Mouse (Mus musculus): Measurements from ENCODE around the gene Marveld3. TPM values are rescaled to one million over a fixed set of nuclear protein-coding genes. Genes with fewer than 3 reads are reported as not detected.

Gene Marveld3
- not detected in 2 replicates for polyA plus RNA-seq (2014; fragmentation: Nextera tagmentation; extraction: Ambion mirVana)

GRCm38 (mm10) chr8:109961693-109962367 is at the start of gene Marveld3:
Gene Marveld3, minus strand, starts transcription at chr8:109962203.
- 3% methylated on average over 64 of the region's 64 CpGs for WGBS (ENCODE audit: insufficient replicate concordance)
- no peak within 1 kb of the TSS for H3K27ac ChIP-seq (ENCODE audit: low read depth, low read length)
- no peaks in the 10 kb centered on the region for H3K36me3 ChIP-seq (ENCODE audit: control insufficient read depth, insufficient read depth, low read length)
- ATAC-seq (replicated peaks; ENCODE audit: insufficient number of reproducible peaks, low FRiP score, low TSS enrichment): no peak
- peak within 1 kb of the TSS; percentile 42 for H3K4me3 ChIP-seq (ENCODE audit: low read depth, low read length)
- H3K27me3 ChIP-seq (ENCODE audit: control insufficient read depth, insufficient read depth, low read length): peaks cover 38% of the 10 kb centered on the region
- H3K9ac ChIP-seq (ENCODE audit: low read depth, low read length): peak within 1 kb of the TSS; percentile 53; the same call in 1 of the 2 replicates
- H3K4me2 ChIP-seq: peak within 1 kb of the TSS; percentile 83
- peaks cover 18% of the 10 kb centered on the region for H3K4me1 ChIP-seq (ENCODE audit: control insufficient read depth, insufficient read depth, low read length)
- H3K9me3 ChIP-seq (replicated peaks; ENCODE audit: control insufficient read depth, low read length): no peaks in the 10 kb centered on the region

GRCm38 (mm10) chr8:110010868-110011267 is 48.9 kb upstream of the Marveld3 start:
- H3K27me3 ChIP-seq (ENCODE audit: control insufficient read depth, insufficient read depth, low read length): no peaks in the 10 kb centered on the region
- no peak overlapping the region for H3K27ac ChIP-seq (ENCODE audit: low read depth, low read length)
- H3K4me2 ChIP-seq: no peak overlapping the region
- no peak overlapping the region for H3K9ac ChIP-seq (ENCODE audit: low read depth, low read length)
- H3K4me1 ChIP-seq (ENCODE audit: control insufficient read depth, insufficient read depth, low read length): no peaks in the 10 kb centered on the region
- H3K9me3 ChIP-seq (replicated peaks; ENCODE audit: control insufficient read depth, low read length): no peaks in the 10 kb centered on the region
- WGBS (ENCODE audit: insufficient replicate concordance): 29% methylated on average over 5 of the region's 5 CpGs
- H3K4me3 ChIP-seq (ENCODE audit: low read depth, low read length): no peak overlapping the region
- no peaks in the 10 kb centered on the region for H3K36me3 ChIP-seq (ENCODE audit: control insufficient read depth, insufficient read depth, low read length)
- ATAC-seq (replicated peaks; ENCODE audit: insufficient number of reproducible peaks, low FRiP score, low TSS enrichment): no peak

- no peak for ATAC-seq (replicated peaks; ENCODE audit: insufficient number of reproducible peaks, low FRiP score, low TSS enrichment)
- no peak overlapping the region for H3K9ac ChIP-seq (ENCODE audit: low read depth, low read length)
- H3K4me3 ChIP-seq (ENCODE audit: low read depth, low read length): no peak overlapping the region
- H3K4me1 ChIP-seq (ENCODE audit: control insufficient read depth, insufficient read depth, low read length): no peaks in the 10 kb centered on the region
- H3K4me2 ChIP-seq: no peak overlapping the region
- H3K27ac ChIP-seq (ENCODE audit: low read depth, low read length): no peak overlapping the region
- no peaks in the 10 kb centered on the region for H3K9me3 ChIP-seq (replicated peaks; ENCODE audit: control insufficient read depth, low read length)
- WGBS (ENCODE audit: insufficient replicate concordance): 62% methylated on average over 8 of the region's 8 CpGs
- H3K27me3 ChIP-seq (ENCODE audit: control insufficient read depth, insufficient read depth, low read length): no peaks in the 10 kb centered on the region
- H3K36me3 ChIP-seq (ENCODE audit: control insufficient read depth, insufficient read depth, low read length): no peaks in the 10 kb centered on the region
These were observed 47.0 kb upstream of the Marveld3 start for GRCm38 (mm10) chr8:110008995-110009446.

- Histone ChIP-seq H3K27me3 (ENCODE audit: control insufficient read depth, insufficient read depth, low read length) (no peaks in the 10 kb centered on the region), H3K36me3 (ENCODE audit: control insufficient read depth, insufficient read depth, low read length) (no peaks in the 10 kb centered on the region), H3K4me2 (no peak overlapping the region), H3K9ac (ENCODE audit: low read depth, low read length) (no peak overlapping the region), H3K4me3 (ENCODE audit: low read depth, low read length) (no peak overlapping the region), H3K9me3 (replicated peaks; ENCODE audit: control insufficient read depth, low read length) (no peaks in the 10 kb centered on the region), H3K27ac (ENCODE audit: low read depth, low read length) (no peak overlapping the region), H3K4me1 (ENCODE audit: control insufficient read depth, insufficient read depth, low read length) (no peaks in the 10 kb centered on the region)
- no peak for ATAC-seq (replicated peaks; ENCODE audit: insufficient number of reproducible peaks, low FRiP score, low TSS enrichment)
- WGBS (ENCODE audit: insufficient replicate concordance): 76% methylated on average over 26 of the region's 26 CpGs
These were observed 46.4 kb upstream of the Marveld3 start for GRCm38 (mm10) chr8:110008228-110008994.

- Histone ChIP-seq H3K9me3 (replicated peaks; ENCODE audit: control insufficient read depth, low read length) (no peaks in the 10 kb centered on the region), H3K9ac (ENCODE audit: low read depth, low read length) (no peak overlapping the region), H3K27me3 (ENCODE audit: control insufficient read depth, insufficient read depth, low read length) (no peaks in the 10 kb centered on the region), H3K36me3 (ENCODE audit: control insufficient read depth, insufficient read depth, low read length) (no peaks in the 10 kb centered on the region), H3K4me2 (no peak overlapping the region), H3K4me1 (ENCODE audit: control insufficient read depth, insufficient read depth, low read length) (no peaks in the 10 kb centered on the region), H3K27ac (ENCODE audit: low read depth, low read length) (no peak overlapping the region), H3K4me3 (ENCODE audit: low read depth, low read length) (no peak overlapping the region)
- no peak for ATAC-seq (replicated peaks; ENCODE audit: insufficient number of reproducible peaks, low FRiP score, low TSS enrichment)
- 61% methylated on average over 17 of the region's 17 CpGs for WGBS (ENCODE audit: insufficient replicate concordance)
These were observed 44.5 kb upstream of the Marveld3 start for GRCm38 (mm10) chr8:110006312-110007023.

GRCm38 (mm10) chr8:110004300-110004699 is 42.3 kb upstream of the Marveld3 start:
- H3K36me3 ChIP-seq (ENCODE audit: control insufficient read depth, insufficient read depth, low read length): no peaks in the 10 kb centered on the region
- H3K4me2 ChIP-seq: no peak overlapping the region
- ATAC-seq (replicated peaks; ENCODE audit: insufficient number of reproducible peaks, low FRiP score, low TSS enrichment): no peak
- WGBS (ENCODE audit: insufficient replicate concordance): 77% methylated on average over 5 of the region's 5 CpGs
- H3K27ac ChIP-seq (ENCODE audit: low read depth, low read length): no peak overlapping the region
- H3K4me1 ChIP-seq (ENCODE audit: control insufficient read depth, insufficient read depth, low read length): no peaks in the 10 kb centered on the region
- H3K9me3 ChIP-seq (replicated peaks; ENCODE audit: control insufficient read depth, low read length): no peaks in the 10 kb centered on the region
- no peak overlapping the region for H3K4me3 ChIP-seq (ENCODE audit: low read depth, low read length)
- H3K9ac ChIP-seq (ENCODE audit: low read depth, low read length): no peak overlapping the region
- H3K27me3 ChIP-seq (ENCODE audit: control insufficient read depth, insufficient read depth, low read length): no peaks in the 10 kb centered on the region

GRCm38 (mm10) chr8:110002953-110003352 is 41.0 kb upstream of the Marveld3 start:
- no peak overlapping the region for H3K4me3 ChIP-seq (ENCODE audit: low read depth, low read length)
- H3K4me2 ChIP-seq: no peak overlapping the region
- no peaks in the 10 kb centered on the region for H3K27me3 ChIP-seq (ENCODE audit: control insufficient read depth, insufficient read depth, low read length)
- H3K9me3 ChIP-seq (replicated peaks; ENCODE audit: control insufficient read depth, low read length): no peaks in the 10 kb centered on the region
- H3K27ac ChIP-seq (ENCODE audit: low read depth, low read length): no peak overlapping the region
- no peaks in the 10 kb centered on the region for H3K36me3 ChIP-seq (ENCODE audit: control insufficient read depth, insufficient read depth, low read length)
- no peak overlapping the region for H3K9ac ChIP-seq (ENCODE audit: low read depth, low read length)
- ATAC-seq (replicated peaks; ENCODE audit: insufficient number of reproducible peaks, low FRiP score, low TSS enrichment): no peak
- no peaks in the 10 kb centered on the region for H3K4me1 ChIP-seq (ENCODE audit: control insufficient read depth, insufficient read depth, low read length)
- 29% methylated on average over 9 of the region's 9 CpGs for WGBS (ENCODE audit: insufficient replicate concordance)

GRCm38 (mm10) chr8:109999974-110000373 is 38.0 kb upstream of the Marveld3 start:
- 77% methylated on average over 10 of the region's 10 CpGs for WGBS (ENCODE audit: insufficient replicate concordance)

More at GRCm38 (mm10) chr8:109999974-110000373, 38.0 kb upstream of the Marveld3 start:
- Histone ChIP-seq H3K9ac (ENCODE audit: low read depth, low read length) (no peak overlapping the region), H3K4me1 (ENCODE audit: control insufficient read depth, insufficient read depth, low read length) (no peaks in the 10 kb centered on the region), H3K27me3 (ENCODE audit: control insufficient read depth, insufficient read depth, low read length) (no peaks in the 10 kb centered on the region), H3K4me2 (no peak overlapping the region), H3K4me3 (ENCODE audit: low read depth, low read length) (no peak overlapping the region), H3K27ac (ENCODE audit: low read depth, low read length) (no peak overlapping the region), H3K9me3 (replicated peaks; ENCODE audit: control insufficient read depth, low read length) (no peaks in the 10 kb centered on the region), H3K36me3 (ENCODE audit: control insufficient read depth, insufficient read depth, low read length) (no peaks in the 10 kb centered on the region)
- no peak for ATAC-seq (replicated peaks; ENCODE audit: insufficient number of reproducible peaks, low FRiP score, low TSS enrichment)
